Mouse (Mus musculus): ENCODE data around the gene Olfr1392. TPM values are rescaled to one million over a fixed set of nuclear protein-coding genes. Genes with fewer than 3 reads are reported as not detected.

Gene Olfr1392
- polyA plus RNA-seq, 1 experiment from 2014 or later = 0.09 TPM

- Histone ChIP-seq H3K4me2 (no peak overlapping the region), H3K36me3 (peaks cover 71% of the 10 kb centered on the region), H3K27me3 (no peaks in the 10 kb centered on the region), H3K9ac (replicated peaks) (no peak overlapping the region), H3K9me3 (no peaks in the 10 kb centered on the region), H3K4me3 (replicated peaks) (no peak overlapping the region), H3K4me1 (replicated peaks) (no peaks in the 10 kb centered on the region), H3K27ac (no peak overlapping the region)
- ATAC-seq (ENCODE audit: insufficient number of reproducible peaks, insufficient read depth, low FRiP score, low TSS enrichment, low read depth) = no peak
- WGBS = 96% methylated on average over 2 of the region's 2 CpGs
Observed at GRCm38 (mm10) chr11:49259296-49259695, 25.8 kb upstream of the Olfr1392 start.

GRCm38 (mm10) chr11:49259829-49260228 lies 25.3 kb upstream of the Olfr1392 start:
- Histone ChIP-seq H3K4me3 (replicated peaks) (no peak overlapping the region), H3K4me2 (no peak overlapping the region), H3K27ac (no peak overlapping the region), H3K9ac (replicated peaks) (no peak overlapping the region), H3K27me3 (no peaks in the 10 kb centered on the region), H3K4me1 (replicated peaks) (no peaks in the 10 kb centered on the region), H3K36me3 (peaks cover 68% of the 10 kb centered on the region), H3K9me3 (no peaks in the 10 kb centered on the region)
- 85% methylated on average over 1 of the region's 1 CpGs for WGBS
- no peak for ATAC-seq (ENCODE audit: insufficient number of reproducible peaks, insufficient read depth, low FRiP score, low TSS enrichment, low read depth)

DNA sequence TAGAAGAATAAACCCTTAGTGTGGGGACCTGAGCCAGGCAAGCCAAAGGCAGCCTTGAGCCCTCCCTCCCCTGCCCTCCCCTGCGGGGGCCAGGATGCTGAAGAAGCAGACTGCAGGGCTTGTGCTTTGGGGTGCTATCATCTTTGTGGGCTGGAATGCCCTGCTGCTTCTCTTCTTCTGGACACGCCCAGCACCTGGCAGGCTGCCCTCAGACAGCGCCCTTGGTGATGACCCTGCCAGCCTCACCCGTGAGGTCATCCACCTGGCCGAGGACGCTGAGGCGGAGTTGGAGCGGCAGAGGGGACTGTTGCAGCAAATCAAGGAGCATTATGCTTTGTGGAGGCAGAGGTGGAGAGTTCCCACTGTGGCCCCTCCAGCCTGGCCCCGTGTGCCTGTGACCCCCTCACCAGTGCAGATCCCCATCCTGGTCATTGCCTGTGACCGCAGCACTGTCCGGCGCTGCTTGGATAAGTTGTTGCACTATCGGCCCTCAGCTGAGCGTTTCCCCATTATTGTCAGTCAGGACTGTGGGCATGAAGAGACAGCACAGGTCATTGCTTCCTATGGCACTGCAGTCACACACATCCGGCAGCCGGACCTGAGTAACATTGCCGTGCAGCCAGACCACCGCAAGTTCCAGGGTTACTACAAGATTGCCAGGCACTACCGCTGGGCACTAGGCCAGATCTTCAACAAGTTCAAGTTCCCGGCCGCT lies 24.3 kb upstream of the Olfr1392 start:
- Histone ChIP-seq H3K4me1 (replicated peaks) (no peaks in the 10 kb centered on the region), H3K9me3 (no peaks in the 10 kb centered on the region), H3K9ac (replicated peaks) (no peak overlapping the region), H3K36me3 (peaks cover 62% of the 10 kb centered on the region), H3K27me3 (no peaks in the 10 kb centered on the region), H3K4me2 (no peak overlapping the region), H3K4me3 (replicated peaks) (no peak overlapping the region), H3K27ac (no peak overlapping the region)
- WGBS = 93% methylated on average over 21 of the region's 21 CpGs
- no peak for ATAC-seq (ENCODE audit: insufficient number of reproducible peaks, insufficient read depth, low FRiP score, low TSS enrichment, low read depth)

- H3K9me3 ChIP-seq = no peaks in the 10 kb centered on the region
- no peak overlapping the region for H3K9ac ChIP-seq (replicated peaks)
- no peak for ATAC-seq (ENCODE audit: insufficient number of reproducible peaks, insufficient read depth, low FRiP score, low TSS enrichment, low read depth)
- no peaks in the 10 kb centered on the region for H3K27me3 ChIP-seq
- H3K27ac ChIP-seq = no peak overlapping the region
- H3K4me3 ChIP-seq (replicated peaks) = no peak overlapping the region
- WGBS = 93% methylated on average over 14 of the region's 14 CpGs
- H3K4me2 ChIP-seq = no peak overlapping the region
- no peaks in the 10 kb centered on the region for H3K4me1 ChIP-seq (replicated peaks)
- peaks cover 60% of the 10 kb centered on the region for H3K36me3 ChIP-seq
Observed at GRCm38 (mm10) chr11:49261313-49261855, 23.7 kb upstream of the Olfr1392 start.

GRCm38 (mm10) chr11:49262286-49262685 lies 22.8 kb upstream of the Olfr1392 start:
- no peaks in the 10 kb centered on the region for H3K4me1 ChIP-seq (replicated peaks)
- H3K27me3 ChIP-seq = no peaks in the 10 kb centered on the region
- no peaks in the 10 kb centered on the region for H3K9me3 ChIP-seq
- H3K27ac ChIP-seq = no peak overlapping the region
- H3K36me3 ChIP-seq = peaks cover 52% of the 10 kb centered on the region
- no peak overlapping the region for H3K9ac ChIP-seq (replicated peaks)
- WGBS = 92% methylated on average over 5 of the region's 5 CpGs
- ATAC-seq (ENCODE audit: insufficient number of reproducible peaks, insufficient read depth, low FRiP score, low TSS enrichment, low read depth) = no peak
- H3K4me2 ChIP-seq = no peak overlapping the region
- H3K4me3 ChIP-seq (replicated peaks) = no peak overlapping the region

DNA sequence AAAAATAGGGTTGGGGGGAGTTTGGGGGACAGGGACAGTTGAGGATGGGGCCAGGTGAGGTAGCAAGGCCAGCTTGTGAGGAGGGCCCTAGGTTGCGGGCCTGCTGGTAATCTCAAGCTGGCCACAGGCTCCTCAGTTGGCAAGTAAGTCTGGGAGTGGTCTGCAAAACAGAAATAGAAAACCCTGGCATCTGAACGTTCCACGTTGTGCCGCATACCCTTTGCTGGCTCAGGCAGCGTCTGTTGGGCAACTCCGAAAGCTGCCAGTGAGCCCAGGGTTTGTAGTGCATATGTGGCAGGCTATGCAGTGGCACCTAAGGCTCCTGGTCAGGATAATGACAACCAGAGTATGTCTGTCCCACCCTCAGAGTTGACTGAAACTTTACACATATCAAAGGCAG lies 21.9 kb upstream of the Olfr1392 start:
- no peak overlapping the region for H3K9ac ChIP-seq (replicated peaks)
- H3K4me3 ChIP-seq (replicated peaks) = no peak overlapping the region
- no peaks in the 10 kb centered on the region for H3K9me3 ChIP-seq
- H3K4me2 ChIP-seq = no peak overlapping the region
- no peak for ATAC-seq (ENCODE audit: insufficient number of reproducible peaks, insufficient read depth, low FRiP score, low TSS enrichment, low read depth)
- H3K27me3 ChIP-seq = no peaks in the 10 kb centered on the region
- H3K36me3 ChIP-seq = peaks cover 52% of the 10 kb centered on the region
- 96% methylated on average over 6 of the region's 6 CpGs for WGBS
- H3K27ac ChIP-seq = no peak overlapping the region
- no peaks in the 10 kb centered on the region for H3K4me1 ChIP-seq (replicated peaks)

DNA sequence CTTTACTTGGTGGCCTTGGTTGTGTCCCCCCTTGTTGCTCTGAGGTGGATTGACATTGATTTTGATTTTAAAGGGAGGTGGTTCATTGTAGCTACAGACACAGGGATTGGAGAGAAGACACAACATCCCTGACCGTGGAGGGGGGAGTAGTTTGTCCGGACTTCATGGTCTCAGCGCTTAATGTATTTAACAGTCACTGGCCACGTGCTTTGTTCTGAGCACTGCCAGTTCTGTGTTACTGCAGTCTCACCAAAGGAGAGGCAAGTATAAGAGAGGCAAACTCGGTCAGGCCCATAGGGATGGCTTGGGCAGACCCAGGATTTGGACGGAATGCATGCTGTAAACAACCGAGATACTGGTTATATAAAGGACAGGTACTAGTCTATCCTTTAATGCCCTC lies 21.0 kb upstream of the Olfr1392 start:
- H3K36me3 ChIP-seq = peaks cover 52% of the 10 kb centered on the region
- H3K4me1 ChIP-seq (replicated peaks) = no peaks in the 10 kb centered on the region
- H3K27me3 ChIP-seq = no peaks in the 10 kb centered on the region
- ATAC-seq (ENCODE audit: insufficient number of reproducible peaks, insufficient read depth, low FRiP score, low TSS enrichment, low read depth) = no peak
- H3K27ac ChIP-seq = no peak overlapping the region
- H3K4me2 ChIP-seq = no peak overlapping the region
- WGBS = 88% methylated on average over 7 of the region's 7 CpGs
- H3K9me3 ChIP-seq = no peaks in the 10 kb centered on the region
- no peak overlapping the region for H3K9ac ChIP-seq (replicated peaks)
- H3K4me3 ChIP-seq (replicated peaks) = no peak overlapping the region

DNA sequence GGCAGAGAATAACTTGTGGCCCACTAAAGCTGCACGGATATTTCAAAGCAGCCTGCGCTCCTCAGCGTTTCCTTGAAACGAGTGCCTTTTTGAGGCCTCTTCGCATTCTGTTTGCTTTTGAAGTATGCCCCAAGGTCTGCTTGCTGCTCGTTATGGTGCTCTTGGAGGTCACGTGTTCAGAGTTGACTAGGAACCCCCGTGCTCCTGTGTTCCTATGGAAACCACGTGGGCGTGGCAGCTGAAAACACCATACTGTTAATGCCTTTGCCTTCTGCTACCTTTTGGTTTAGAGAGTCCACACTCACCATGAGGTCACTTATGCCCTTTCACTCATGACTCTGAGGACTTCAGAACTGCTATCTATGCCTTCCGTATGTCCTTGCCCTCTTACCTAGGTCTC lies 20.5 kb upstream of the Olfr1392 start:
- no peak for ATAC-seq (ENCODE audit: insufficient number of reproducible peaks, insufficient read depth, low FRiP score, low TSS enrichment, low read depth)
- peaks cover 50% of the 10 kb centered on the region for H3K36me3 ChIP-seq
- H3K27me3 ChIP-seq = no peaks in the 10 kb centered on the region
- no peaks in the 10 kb centered on the region for H3K4me1 ChIP-seq (replicated peaks)
- 68% methylated on average over 11 of the region's 11 CpGs for WGBS
- H3K4me2 ChIP-seq = no peak overlapping the region
- no peak overlapping the region for H3K27ac ChIP-seq
- no peak overlapping the region for H3K4me3 ChIP-seq (replicated peaks)
- no peak overlapping the region for H3K9ac ChIP-seq (replicated peaks)
- no peaks in the 10 kb centered on the region for H3K9me3 ChIP-seq

GRCm38 (mm10) chr11:49265101-49265500 lies 20.0 kb upstream of the Olfr1392 start:
- Histone ChIP-seq H3K4me2 (no peak overlapping the region), H3K9me3 (no peaks in the 10 kb centered on the region), H3K27me3 (no peaks in the 10 kb centered on the region), H3K27ac (no peak overlapping the region), H3K4me3 (replicated peaks) (no peak overlapping the region), H3K4me1 (replicated peaks) (no peaks in the 10 kb centered on the region), H3K36me3 (peaks cover 45% of the 10 kb centered on the region), H3K9ac (replicated peaks) (no peak overlapping the region)
- WGBS = 87% methylated on average over 8 of the region's 8 CpGs
- ATAC-seq (ENCODE audit: insufficient number of reproducible peaks, insufficient read depth, low FRiP score, low TSS enrichment, low read depth) = no peak

- Histone ChIP-seq H3K4me2 (no peak overlapping the region), H3K27me3 (no peaks in the 10 kb centered on the region), H3K27ac (no peak overlapping the region), H3K9me3 (no peaks in the 10 kb centered on the region), H3K36me3 (peaks cover 30% of the 10 kb centered on the region), H3K9ac (replicated peaks) (no peak overlapping the region), H3K4me3 (replicated peaks) (no peak overlapping the region), H3K4me1 (replicated peaks) (no peaks in the 10 kb centered on the region)
- no peak for ATAC-seq (ENCODE audit: insufficient number of reproducible peaks, insufficient read depth, low FRiP score, low TSS enrichment, low read depth)
- 81% methylated on average over 6 of the region's 6 CpGs for WGBS
Observed at GRCm38 (mm10) chr11:49266671-49267070, 18.4 kb upstream of the Olfr1392 start.

GRCm38 (mm10) chr11:49267316-49267715 lies 17.8 kb upstream of the Olfr1392 start:
- no peak for ATAC-seq (ENCODE audit: insufficient number of reproducible peaks, insufficient read depth, low FRiP score, low TSS enrichment, low read depth)
- 91% methylated on average over 10 of the region's 10 CpGs for WGBS
- no peaks in the 10 kb centered on the region for H3K27me3 ChIP-seq
- H3K4me3 ChIP-seq (replicated peaks) = no peak overlapping the region
- no peak overlapping the region for H3K27ac ChIP-seq
- no peak overlapping the region for H3K9ac ChIP-seq (replicated peaks)
- H3K9me3 ChIP-seq = no peaks in the 10 kb centered on the region
- peaks cover 23% of the 10 kb centered on the region for H3K36me3 ChIP-seq
- H3K4me2 ChIP-seq = no peak overlapping the region
- no peaks in the 10 kb centered on the region for H3K4me1 ChIP-seq (replicated peaks)

Data from limb, embryonic 12.5 days (tissue).